Mouse (Mus musculus): ENCODE data around the gene Galnt2. TPM values are rescaled to one million over a fixed set of nuclear protein-coding genes. Genes with fewer than 3 reads are reported as not detected.

The Galnt2 gene
- polyA plus RNA-seq, 1 experiment from 2014 or later, result 35.3 TPM

Other genes with a start within 250 kb of the Galnt2 start
- gene Abcb10, start 248.3 kb upstream of the Galnt2 start, polyA plus RNA-seq (2016; fragmentation: Nextera tagmentation; extraction: Ambion mirVana), result 18.5 and 19.3 TPM in 2 replicates
- 39.5 and 41.6 TPM in 2 replicates for gene Taf5l, start 210.0 kb upstream of the Galnt2 start, polyA plus RNA-seq (2016; fragmentation: Nextera tagmentation; extraction: Ambion mirVana)
- 6.7 and 7.1 TPM in 2 replicates for gene Urb2, start 209.9 kb upstream of the Galnt2 start, polyA plus RNA-seq (2016; fragmentation: Nextera tagmentation; extraction: Ambion mirVana)
- gene Pgbd5, start 208.3 kb downstream of the Galnt2 start, polyA plus RNA-seq (2016; fragmentation: Nextera tagmentation; extraction: Ambion mirVana), result 2.1 and 2.3 TPM in 2 replicates

Data from midbrain, embryonic 10.5 days (tissue).